Mouse (Mus musculus): ENCODE data around the gene Map3k11. TPM values are rescaled to one million over a fixed set of nuclear protein-coding genes. Genes with fewer than 3 reads are reported as not detected.

Map3k11 gene
- polyA plus RNA-seq, 1 experiment from 2014 or later, result 30.6 TPM

DNA sequence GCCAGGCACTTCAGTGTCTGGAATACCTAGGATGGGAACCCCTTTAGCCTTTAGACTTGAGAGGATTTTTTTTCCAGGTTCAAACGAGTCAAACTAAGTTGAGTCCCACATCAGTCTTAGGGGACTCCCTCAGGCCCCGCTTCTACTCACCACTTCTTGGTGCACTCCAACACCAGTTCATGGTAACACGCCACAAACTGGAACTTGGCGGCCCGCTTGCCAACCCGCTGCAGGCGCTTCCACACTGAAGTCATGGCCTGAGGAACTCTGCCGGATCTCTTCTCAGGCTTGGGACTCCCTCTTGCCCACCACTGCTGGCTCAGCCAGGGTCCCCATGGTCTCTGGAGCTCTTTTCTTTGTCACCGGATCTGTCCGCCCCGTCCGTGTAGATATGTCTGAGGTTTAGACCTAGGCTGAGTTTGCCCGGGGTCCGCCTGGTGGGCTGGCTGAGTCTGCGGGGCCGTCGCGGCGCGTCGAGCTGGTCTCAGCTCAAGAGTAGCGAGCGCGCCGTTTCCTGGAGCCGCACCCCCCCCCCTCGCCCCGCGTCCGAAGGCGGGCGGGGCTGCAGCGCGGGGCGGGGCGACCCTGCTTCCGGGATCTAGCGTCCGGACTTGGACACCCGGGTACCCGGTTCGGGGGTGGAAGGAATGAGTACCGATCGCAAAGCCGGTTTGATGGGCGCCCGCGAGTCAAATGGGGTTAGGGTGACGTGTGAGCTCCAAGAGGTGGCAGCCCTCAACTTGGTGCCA is 37.4 kb downstream of the Map3k11 start, which contains the start of gene Ehbp1l1:
Gene Ehbp1l1 (minus strand): TSS at position 551 of the 749 bp plus-strand sequence.
- peak within 1 kb of the TSS; percentile 90 for H3K9ac ChIP-seq
- H3K27me3 ChIP-seq (replicated peaks), result no peaks in the 10 kb centered on the region
- ATAC-seq (ENCODE audit: insufficient number of reproducible peaks, low FRiP score), result peak; percentile 58
- H3K4me3 ChIP-seq, result peak within 1 kb of the TSS; percentile 80
- peaks cover 68% of the 10 kb centered on the region for H3K4me1 ChIP-seq (replicated peaks)
- H3K4me2 ChIP-seq, result peak within 1 kb of the TSS; percentile 89
- H3K9me3 ChIP-seq (replicated peaks), result no peaks in the 10 kb centered on the region
- H3K36me3 ChIP-seq, result peaks cover 38% of the 10 kb centered on the region
- WGBS, result 3% methylated on average over 49 of the region's 49 CpGs
- H3K27ac ChIP-seq (ENCODE audit: poor library complexity, severe bottlenecking), result peak within 1 kb of the TSS; percentile 97

DNA sequence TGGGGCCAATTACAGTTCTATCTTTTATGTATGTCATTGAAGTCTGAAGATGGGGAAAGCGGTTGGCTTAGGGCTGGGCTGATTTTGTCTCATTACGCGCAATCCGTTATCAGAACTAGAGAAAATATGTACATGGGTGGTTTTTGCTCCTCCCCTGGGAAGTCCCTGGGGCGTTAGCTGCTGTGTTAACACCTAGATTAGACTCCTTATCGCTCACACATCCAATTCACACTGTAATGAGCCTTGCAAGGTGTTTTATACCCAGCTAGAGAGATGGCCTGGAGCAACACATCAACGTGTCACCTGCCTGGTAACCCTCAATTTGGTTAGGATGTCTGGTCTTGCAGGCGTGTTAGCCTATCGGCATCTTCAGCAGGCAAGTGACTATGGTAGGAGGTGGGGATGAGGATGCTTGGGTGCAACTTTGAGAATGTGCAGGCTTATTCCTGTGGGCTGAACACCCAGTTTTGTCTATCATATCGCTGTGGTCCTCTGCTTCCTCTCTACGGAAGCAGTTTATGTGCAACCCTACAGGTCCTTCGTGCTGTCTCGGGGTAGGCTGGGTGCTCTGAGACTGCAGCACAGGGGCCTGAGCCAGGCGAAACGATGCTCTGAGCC is 38.5 kb downstream of the Map3k11 start:
- peak overlapping the region; percentile 89 for H3K4me2 ChIP-seq
- no peak for ATAC-seq (ENCODE audit: insufficient number of reproducible peaks, low FRiP score)
- H3K4me1 ChIP-seq (replicated peaks), result peaks cover 75% of the 10 kb centered on the region
- peaks cover 26% of the 10 kb centered on the region for H3K36me3 ChIP-seq
- peak overlapping the region; percentile 53 for H3K27ac ChIP-seq (ENCODE audit: poor library complexity, severe bottlenecking)
- H3K9me3 ChIP-seq (replicated peaks), result no peaks in the 10 kb centered on the region
- 59% methylated on average over 15 of the region's 15 CpGs for WGBS
- H3K9ac ChIP-seq, result peak overlapping the region; percentile 48
- no peaks in the 10 kb centered on the region for H3K27me3 ChIP-seq (replicated peaks)
- H3K4me3 ChIP-seq, result peak overlapping the region; percentile 80

DNA sequence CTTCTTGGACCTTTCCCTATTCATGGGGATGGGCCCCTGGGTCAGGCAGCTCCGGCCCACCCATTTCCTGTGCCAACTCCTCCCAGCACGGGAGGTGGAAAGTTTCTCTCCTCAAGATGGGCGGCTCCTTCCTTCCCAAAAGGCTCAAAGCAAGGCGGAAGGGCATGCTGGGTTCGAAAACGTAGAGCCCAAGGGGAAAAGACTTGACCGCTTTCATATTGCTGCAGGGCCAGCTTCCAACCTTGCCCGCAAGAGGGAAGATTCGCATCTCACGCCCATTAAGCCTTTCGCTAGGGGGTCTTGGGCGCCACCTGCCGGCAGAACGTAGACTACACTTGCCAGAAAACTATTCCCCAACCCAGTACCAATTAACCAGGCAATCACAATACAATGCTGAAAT is 39.2 kb downstream of the Map3k11 start:
- H3K9ac ChIP-seq, result peak overlapping the region; percentile 48
- no peaks in the 10 kb centered on the region for H3K9me3 ChIP-seq (replicated peaks)
- peaks cover 75% of the 10 kb centered on the region for H3K4me1 ChIP-seq (replicated peaks)
- 2% methylated on average over 14 of the region's 14 CpGs for WGBS
- peaks cover 20% of the 10 kb centered on the region for H3K36me3 ChIP-seq
- peak overlapping the region; percentile 80 for H3K4me3 ChIP-seq
- no peak for ATAC-seq (ENCODE audit: insufficient number of reproducible peaks, low FRiP score)
- H3K4me2 ChIP-seq, result peak overlapping the region; percentile 89
- peak overlapping the region; percentile 53; the same call in 1 of the 2 replicates for H3K27ac ChIP-seq (ENCODE audit: poor library complexity, severe bottlenecking)
- H3K27me3 ChIP-seq (replicated peaks), result no peaks in the 10 kb centered on the region

DNA sequence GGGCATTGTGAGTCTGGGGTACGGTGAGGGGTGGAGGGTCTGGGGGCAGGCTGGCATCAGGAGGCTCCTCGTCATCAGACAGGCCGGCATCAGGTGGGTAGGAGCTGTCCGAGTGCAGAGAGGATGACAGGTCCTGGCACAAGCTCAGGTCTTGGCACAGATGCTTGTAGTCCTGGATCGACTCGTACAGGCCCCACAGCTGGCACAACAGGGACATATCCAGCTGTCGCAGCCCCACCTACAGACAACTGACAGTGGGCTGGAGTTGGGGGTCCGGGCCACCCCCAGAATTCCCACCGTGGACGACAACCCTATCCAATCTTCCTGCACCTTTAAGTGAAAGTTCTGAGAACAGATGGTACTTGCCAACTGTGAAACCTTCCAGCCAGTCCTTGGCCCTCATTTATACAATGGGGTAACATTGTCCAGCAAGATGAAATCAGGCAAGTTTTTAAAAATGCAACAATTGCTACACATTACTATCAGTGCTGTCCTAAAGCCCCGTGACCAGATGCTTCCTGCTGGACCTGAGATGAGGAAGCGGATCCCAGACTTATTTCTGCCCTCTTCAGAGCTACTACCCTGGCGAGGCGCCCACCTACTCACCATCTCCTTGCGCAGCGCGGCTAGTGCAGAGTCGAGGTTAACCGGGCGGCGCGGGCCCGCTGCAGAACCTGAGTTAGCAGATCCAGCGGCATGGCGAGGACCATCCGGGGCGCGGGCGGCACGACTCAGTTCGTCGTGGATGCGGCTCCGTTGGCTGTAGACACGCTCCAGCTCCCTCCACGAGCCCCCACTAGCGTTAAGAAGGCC is 40.3 kb downstream of the Map3k11 start:
- H3K9ac ChIP-seq, result peak overlapping the region; percentile 89
- H3K27me3 ChIP-seq (replicated peaks), result no peaks in the 10 kb centered on the region
- H3K27ac ChIP-seq (ENCODE audit: poor library complexity, severe bottlenecking), result peak overlapping the region; percentile 81
- peaks cover 64% of the 10 kb centered on the region for H3K4me1 ChIP-seq (replicated peaks)
- H3K36me3 ChIP-seq, result peaks cover 9% of the 10 kb centered on the region
- H3K4me2 ChIP-seq, result peak overlapping the region; percentile 89
- no peaks in the 10 kb centered on the region for H3K9me3 ChIP-seq (replicated peaks)
- 9% methylated on average over 37 of the region's 37 CpGs for whole genome bisulfite sequencing
- H3K4me3 ChIP-seq, result peak overlapping the region; percentile 80
- no peak for ATAC-seq (ENCODE audit: insufficient number of reproducible peaks, low FRiP score)

DNA sequence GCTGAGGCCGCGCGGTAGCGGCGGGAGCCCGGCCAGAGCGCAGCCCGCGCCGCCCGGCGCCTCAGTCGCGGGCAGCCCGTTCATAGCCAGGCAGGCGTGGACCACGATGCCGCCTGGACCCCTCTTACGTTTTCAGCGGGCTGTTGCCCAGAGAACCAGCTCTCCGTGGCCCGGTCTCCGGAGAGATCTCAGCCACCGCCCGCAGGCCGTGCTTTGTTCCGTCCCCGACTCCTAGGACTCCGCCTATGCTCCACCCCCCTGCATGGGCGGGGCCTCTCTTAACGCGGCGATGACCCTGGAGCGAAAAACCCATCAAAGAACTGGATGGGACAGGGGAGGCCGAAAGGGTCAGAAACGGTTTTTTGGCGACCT is 40.9 kb downstream of the Map3k11 start, which contains the start of gene Fam89b:
Gene Fam89b (minus strand): TSS at position 210 of the 372 bp plus-strand sequence.
- H3K9ac ChIP-seq, result peak within 1 kb of the TSS; percentile 89
- no peaks in the 10 kb centered on the region for H3K9me3 ChIP-seq (replicated peaks)
- peaks cover 58% of the 10 kb centered on the region for H3K4me1 ChIP-seq (replicated peaks)
- H3K4me2 ChIP-seq, result peak within 1 kb of the TSS; percentile 98
- WGBS, result under 1% methylated on average over 37 of the region's 37 CpGs
- H3K4me3 ChIP-seq, result peak within 1 kb of the TSS; percentile 85
- peaks cover 4% of the 10 kb centered on the region; the same call in 1 of the 2 replicates for H3K27me3 ChIP-seq (replicated peaks)
- peak within 1 kb of the TSS; percentile 81 for H3K27ac ChIP-seq (ENCODE audit: poor library complexity, severe bottlenecking)
- H3K36me3 ChIP-seq, result peaks cover 4% of the 10 kb centered on the region; the same call in 1 of the 2 replicates
- ATAC-seq (ENCODE audit: insufficient number of reproducible peaks, low FRiP score), result peak; percentile 76

DNA sequence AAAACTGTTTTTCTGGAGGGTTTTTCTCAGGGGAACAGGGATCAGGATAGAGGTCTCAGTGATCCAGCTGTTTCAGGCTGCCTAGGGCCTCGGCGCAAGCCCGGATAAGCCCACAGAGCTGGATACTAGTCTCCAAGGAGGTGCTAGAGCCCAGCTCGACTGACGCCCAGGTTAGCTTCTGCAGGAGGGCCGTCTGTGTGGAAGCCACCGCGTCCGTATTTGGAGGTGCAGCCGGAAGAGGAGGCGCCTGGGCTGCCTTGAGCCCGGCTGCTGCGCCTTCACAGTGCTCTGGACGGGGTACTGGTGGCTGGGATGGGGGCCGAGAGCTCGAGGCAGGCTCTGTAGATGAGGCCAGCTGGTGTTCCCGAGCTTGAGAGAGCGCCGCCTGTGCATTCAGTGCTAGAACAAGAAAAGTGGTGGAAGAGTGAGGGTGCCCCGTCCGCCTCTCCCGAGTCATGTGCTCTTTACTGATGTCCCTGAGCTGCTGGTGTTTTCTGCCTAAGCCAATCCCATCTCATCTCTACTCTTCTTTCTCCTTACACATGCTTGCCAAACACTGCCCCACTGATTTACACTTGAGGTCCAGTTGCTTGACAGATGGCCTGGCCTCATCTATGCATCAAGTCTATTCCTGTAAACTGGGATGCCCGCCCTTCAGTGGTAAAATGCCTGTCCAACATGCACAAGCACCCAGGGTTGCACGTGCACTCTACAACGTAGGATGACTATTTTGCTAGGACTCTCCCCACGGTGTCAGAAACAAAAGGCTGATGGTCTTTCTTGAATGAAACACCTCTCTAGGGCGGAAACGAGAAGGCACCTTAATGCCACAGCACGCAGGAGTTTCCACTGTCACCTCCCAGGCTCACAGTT is 42.0 kb downstream of the Map3k11 start:
- Histone ChIP-seq H3K36me3 (peaks cover 4% of the 10 kb centered on the region; the same call in 1 of the 2 replicates), H3K4me3 (peak overlapping the region; percentile 85), H3K9me3 (replicated peaks) (no peaks in the 10 kb centered on the region), H3K27ac (ENCODE audit: poor library complexity, severe bottlenecking) (no peak overlapping the region), H3K9ac (peak overlapping the region; percentile 88), H3K4me1 (replicated peaks) (peaks cover 47% of the 10 kb centered on the region), H3K27me3 (replicated peaks) (peaks cover 7% of the 10 kb centered on the region; the same call in 1 of the 2 replicates), H3K4me2 (peak overlapping the region; percentile 98)
- 72% methylated on average over 29 of the region's 29 CpGs for WGBS
- ATAC-seq (ENCODE audit: insufficient number of reproducible peaks, low FRiP score), result no peak

DNA sequence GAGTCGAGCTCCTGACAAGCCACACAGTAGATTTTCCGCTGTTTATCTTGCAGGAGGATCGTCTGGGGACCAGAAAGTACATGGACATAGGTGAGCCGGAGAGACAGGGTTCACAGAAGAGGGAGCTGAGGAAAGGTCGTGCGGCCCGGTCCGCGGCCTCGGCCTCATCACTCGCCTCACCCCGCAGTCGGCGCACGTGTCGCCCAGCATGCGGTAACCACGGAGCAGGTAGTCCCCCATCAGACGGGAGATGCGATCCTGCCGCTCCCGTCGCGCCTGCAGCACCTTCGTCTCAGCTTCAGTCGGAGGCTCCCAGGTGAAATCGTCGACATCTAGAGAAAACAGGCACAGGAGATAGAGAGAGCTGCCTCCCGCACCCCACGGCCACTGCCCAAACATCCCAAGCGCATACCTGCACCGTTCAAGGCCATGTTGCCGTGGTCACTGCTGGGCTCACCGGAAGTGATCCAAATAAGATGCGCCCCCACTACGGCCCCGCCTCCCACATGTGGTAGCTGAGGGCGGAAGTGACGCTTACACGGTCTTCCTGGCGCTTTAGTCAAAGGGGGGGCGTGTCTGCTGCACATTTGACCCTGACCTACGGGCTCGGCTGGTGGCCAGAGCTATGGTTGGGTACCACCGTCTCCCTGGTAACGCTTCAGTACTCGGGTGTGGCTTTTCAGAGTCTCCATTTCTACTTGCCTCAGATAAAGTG is 42.9 kb downstream of the Map3k11 start:
- peaks cover 4% of the 10 kb centered on the region; the same call in 1 of the 2 replicates for H3K36me3 ChIP-seq
- H3K4me2 ChIP-seq, result peak overlapping the region; percentile 98
- H3K4me1 ChIP-seq (replicated peaks), result peaks cover 45% of the 10 kb centered on the region
- H3K27me3 ChIP-seq (replicated peaks), result peaks cover 14% of the 10 kb centered on the region
- H3K4me3 ChIP-seq, result peak overlapping the region; percentile 85
- H3K27ac ChIP-seq (ENCODE audit: poor library complexity, severe bottlenecking), result 0 out of 2 replicates have a peak overlapping the region, but pooled peaks have one; percentile 42
- WGBS, result under 1% methylated on average over 47 of the region's 47 CpGs
- ATAC-seq (ENCODE audit: insufficient number of reproducible peaks, low FRiP score), result peak; percentile 80
- H3K9me3 ChIP-seq (replicated peaks), result no peaks in the 10 kb centered on the region
- peak overlapping the region; percentile 88 for H3K9ac ChIP-seq

DNA sequence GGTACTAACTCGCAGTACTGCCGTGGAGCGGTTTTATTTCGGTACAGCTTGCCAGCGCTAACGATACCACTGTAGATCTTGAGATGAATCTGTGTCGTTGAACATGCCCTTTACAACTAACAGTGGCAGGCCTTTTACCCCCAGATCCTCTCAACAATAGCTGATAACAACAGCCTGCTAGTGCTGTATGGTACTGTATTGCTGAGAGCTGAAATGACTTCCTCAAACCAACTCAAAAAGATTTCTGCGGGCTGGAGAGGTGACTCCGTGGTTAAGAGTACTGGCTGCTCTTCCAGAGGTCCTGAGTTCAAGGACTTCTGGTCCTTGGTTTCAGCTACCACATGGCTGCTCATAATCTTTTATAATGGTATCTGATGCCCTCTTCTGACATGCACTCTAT is 45.8 kb downstream of the Map3k11 start:
- Histone ChIP-seq H3K9me3 (replicated peaks) (no peaks in the 10 kb centered on the region), H3K27ac (ENCODE audit: poor library complexity, severe bottlenecking) (no peak overlapping the region), H3K36me3 (peaks cover 4% of the 10 kb centered on the region; the same call in 1 of the 2 replicates), H3K4me2 (no peak overlapping the region), H3K4me3 (no peak overlapping the region), H3K4me1 (replicated peaks) (peaks cover 22% of the 10 kb centered on the region), H3K27me3 (replicated peaks) (peaks cover 26% of the 10 kb centered on the region), H3K9ac (no peak overlapping the region)
- WGBS, result 71% methylated on average over 9 of the region's 9 CpGs
- ATAC-seq (ENCODE audit: insufficient number of reproducible peaks, low FRiP score), result no peak

DNA sequence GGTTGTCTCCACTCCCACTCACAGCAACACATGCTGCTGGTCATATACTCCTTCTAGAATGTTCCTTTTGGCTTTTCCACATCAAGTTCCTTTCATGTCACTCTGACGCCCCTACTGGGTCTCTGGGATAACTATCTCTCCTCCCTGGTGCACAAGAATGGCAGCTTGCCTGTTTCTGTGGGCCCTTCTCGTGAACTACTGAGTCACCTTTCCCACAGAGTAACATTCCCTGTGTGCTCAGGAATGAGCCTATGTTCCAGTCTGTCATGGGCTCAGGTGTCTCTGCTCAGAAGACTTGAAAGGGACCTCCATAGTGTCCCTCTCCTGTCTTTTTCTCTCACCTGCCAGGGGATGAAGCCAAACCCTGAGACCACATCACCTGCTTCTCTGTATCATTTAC is 50.9 kb downstream of the Map3k11 start:
- no peak overlapping the region for H3K27ac ChIP-seq (ENCODE audit: poor library complexity, severe bottlenecking)
- H3K4me1 ChIP-seq (replicated peaks), result peaks cover 27% of the 10 kb centered on the region

More for the DNA sequence above, 50.9 kb downstream of the Map3k11 start:
- 34% methylated on average over 2 of the region's 2 CpGs for WGBS
- Histone ChIP-seq H3K4me2 (no peak overlapping the region), H3K9ac (no peak overlapping the region), H3K4me3 (no peak overlapping the region), H3K36me3 (no peaks in the 10 kb centered on the region), H3K27me3 (replicated peaks) (peaks cover 44% of the 10 kb centered on the region), H3K9me3 (replicated peaks) (no peaks in the 10 kb centered on the region)
- ATAC-seq (ENCODE audit: insufficient number of reproducible peaks, low FRiP score), result no peak

All from heart, embryonic 12.5 days (tissue).